Mouse (Mus musculus) layer of hippocampus, adult 11-12 months (tissue): ENCODE measurements around the gene Hdac9.

Experiments used
- DNase-seq: peaks from one replicate; pipeline ENCODE4 v3.0.0; 2022; ENCODE audit warnings: low spot score

Hdac9 gene

DNA sequence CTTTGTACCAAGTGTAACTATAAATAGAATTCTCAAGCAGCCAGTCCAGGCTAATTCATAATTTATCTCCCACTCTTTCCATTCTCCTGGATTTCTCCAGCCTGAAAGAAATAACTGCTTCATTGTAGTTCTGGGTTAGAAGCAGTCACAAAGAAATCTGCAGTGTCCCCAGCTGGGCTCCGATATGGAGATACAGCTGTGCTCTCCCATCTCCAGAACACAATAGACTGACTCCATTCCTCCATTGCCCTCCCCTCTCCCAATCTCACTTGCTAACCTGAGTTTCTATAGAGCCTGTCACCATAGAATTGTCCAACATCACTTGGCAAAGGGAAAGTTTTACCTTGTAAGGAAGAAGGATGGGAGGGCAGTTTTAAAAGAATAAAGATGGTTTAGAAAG lies 218.9 kb downstream of the Hdac9 start:
- DNase-seq: no peak

DNA sequence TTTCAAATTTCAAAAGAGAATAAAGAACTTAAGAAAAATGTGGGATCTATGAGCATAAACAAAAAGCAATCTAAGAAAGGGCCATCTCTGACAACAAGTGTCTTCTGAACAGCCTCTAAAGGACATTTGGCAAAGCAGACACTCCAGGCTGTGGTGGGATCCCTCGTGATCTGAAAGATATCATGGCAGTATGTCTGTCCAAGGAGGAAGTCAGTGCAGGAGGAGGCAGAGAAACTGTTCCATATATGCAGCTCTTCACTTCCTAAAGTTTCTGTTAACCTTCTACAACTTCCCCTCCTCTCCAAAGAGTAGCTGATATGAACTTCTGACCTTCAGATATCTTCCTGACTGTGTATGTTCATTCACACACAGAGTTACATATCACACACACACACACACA lies 220.2 kb downstream of the Hdac9 start:
- no peak for DNase-seq

DNA sequence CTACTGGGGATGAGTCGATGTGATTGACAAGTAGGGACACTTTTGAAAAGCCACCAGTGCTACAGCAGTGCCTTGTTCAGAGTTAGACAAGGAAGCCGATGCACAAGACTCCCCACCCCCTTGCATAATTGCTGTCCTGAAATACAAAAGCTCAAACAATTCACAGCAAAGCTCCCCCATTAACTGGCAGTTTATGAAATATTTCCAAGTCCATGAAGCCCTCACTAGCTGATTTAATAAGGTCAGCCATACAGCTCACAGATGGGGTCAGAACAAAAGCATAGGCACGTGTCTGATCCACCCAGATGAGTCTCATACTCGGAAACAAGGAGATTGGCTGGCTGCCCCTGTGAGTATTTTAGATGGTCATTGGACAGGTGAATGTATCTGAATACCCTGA lies 228.0 kb downstream of the Hdac9 start:
- no peak for DNase-seq

DNA sequence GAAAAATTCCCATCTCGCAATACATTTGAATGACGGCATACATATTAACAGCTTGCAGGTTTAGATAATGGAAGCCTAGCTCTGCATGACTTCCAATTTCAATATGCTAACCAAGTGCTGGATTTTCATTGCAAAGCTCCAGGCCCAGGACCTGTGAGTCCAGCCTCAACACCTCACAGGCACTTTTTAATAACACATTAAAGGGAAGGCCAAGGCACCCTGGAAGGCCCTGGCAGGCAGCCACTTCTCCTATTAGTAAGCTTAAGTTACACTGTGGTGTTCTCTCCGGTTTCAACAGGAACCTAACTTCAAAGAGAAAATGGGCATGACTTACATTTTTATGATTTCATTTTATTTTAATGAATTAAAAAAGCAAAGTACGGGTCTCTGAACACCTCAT lies 233.5 kb downstream of the Hdac9 start:
- no peak for DNase-seq

DNA sequence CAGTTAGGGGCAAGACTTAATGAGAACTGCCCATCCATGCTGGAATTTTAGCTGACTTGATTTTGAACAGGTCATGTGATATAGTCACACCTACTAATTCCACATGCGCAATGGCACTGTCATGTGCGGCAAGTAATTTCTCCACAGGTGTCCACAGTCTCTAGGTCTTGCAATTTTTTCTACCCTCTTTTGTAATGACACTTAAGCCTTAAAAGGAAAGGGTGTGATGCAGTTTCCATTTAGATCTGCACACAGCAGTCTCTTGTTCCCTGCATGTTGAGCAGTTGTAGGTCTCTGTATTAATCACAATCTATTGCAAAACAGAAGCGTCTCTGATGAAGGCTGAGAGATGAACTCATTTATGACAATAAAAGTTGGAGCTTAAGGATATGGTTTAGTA lies 234.2 kb downstream of the Hdac9 start:
- DNase-seq: no peak

DNA sequence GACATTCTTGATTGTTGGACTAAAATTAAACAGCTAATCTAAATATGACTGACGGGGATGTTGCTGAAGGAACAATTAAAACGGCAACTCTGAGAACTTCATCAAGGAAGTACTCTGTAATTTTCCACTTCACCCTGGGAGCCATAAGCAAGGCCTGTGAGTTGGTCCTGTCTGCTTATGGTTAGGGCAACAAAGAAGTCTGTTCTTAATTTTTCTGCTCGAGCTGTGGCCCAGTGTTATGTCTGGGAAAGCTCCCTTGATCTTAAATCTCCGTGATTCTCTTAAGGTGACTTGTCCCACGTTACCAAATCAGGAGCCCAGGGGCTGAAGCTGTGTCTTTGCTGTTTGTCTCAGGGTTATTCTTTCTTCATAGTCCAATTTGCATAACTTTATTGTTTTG lies 236.3 kb downstream of the Hdac9 start:
- no peak for DNase-seq

DNA sequence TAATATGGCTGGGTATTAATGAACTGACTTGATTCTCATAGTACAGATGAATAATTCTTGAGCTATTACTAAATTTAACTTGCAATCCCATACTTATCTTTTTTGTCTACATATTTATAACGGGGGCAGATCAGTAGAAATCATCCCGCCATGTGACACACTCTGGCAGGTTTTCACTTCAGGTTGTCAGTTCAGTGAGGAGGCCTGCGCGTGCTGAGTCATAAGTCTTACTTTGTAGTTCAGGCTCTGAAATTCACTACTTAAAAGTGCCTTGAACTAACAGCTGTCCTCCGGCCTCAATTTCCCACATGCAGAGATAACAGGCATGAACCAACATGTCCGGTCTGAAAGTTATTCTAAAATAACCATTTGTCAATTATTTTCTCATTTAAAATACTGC lies 239.8 kb downstream of the Hdac9 start:
- DNase-seq: no peak

DNA sequence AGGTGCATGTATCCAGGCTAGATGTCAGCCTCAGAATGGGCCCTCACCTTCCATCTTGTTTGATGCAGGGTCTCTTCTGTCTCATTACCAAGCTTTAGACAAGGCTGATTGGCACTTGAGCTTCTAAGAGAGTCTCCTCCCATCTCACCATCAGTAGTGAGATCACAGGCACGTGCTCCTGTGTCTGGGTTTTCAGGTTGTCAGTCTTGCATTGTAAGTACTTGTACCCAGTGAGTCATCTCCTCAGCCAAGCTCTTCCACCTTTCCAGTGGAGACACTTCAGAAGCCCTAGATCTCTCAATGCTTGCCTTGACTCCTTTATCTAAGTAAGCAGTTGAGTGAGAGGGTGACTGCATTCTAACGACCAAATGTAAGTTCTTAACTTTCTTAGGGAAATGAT lies 242.7 kb downstream of the Hdac9 start:
- DNase-seq: no peak

DNA sequence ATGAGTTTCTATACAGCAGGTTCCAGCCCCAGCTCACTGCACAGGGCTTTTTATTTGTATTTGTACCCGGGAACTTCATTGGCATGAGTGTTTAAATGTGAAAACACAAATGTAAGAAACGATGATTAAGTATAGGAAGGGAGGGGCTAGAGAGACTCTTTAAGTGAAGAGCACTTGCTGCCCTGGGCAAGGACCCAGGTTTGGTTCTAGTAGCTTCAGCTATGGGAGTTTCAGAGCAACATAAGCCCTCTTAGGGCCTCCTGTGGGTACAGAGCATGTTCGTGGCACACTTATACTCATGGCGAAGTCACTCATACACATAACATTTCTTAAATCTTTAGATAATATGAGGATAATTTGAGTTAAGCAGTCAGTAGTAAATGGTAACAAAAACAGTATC lies 243.4 kb downstream of the Hdac9 start:
- no peak for DNase-seq

DNA sequence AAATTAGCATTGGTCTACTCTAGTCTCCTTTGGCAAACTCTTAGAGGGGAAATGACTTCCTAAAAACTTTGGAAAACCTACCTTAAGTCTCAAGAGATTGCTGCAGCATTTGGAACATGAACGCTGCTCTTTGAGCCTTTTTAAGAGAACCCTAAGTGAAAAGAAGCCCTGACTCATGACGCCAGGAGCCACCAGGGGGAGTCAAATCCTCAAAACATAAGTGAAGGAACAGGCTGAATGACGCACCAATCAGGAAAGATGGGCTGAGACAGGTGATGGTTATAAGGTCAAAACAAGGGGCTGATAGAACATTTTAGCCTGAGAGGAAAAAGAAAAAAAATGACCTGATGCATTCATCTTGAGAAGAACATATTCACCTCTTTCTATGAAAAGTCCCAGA lies 252.1 kb downstream of the Hdac9 start:
- DNase-seq: peak; percentile 90

DNA sequence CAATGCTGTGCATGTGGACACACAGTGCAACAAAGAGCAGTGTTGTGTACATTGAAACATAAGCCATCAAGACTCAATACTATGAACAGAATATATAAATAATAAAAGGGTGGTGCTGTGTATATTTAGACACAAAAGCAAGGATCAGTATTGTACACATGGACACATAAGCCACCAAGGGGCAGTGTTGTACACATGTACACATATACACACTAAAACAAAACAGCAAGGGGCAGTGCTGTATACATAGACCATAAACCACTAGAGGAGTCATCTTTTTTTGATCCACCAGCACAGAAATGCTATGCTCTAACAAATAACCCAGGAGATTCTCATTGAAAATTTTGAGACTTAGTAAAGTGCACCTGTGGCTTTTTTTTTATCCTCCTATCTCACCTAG lies 255.5 kb downstream of the Hdac9 start:
- no peak for DNase-seq

DNA sequence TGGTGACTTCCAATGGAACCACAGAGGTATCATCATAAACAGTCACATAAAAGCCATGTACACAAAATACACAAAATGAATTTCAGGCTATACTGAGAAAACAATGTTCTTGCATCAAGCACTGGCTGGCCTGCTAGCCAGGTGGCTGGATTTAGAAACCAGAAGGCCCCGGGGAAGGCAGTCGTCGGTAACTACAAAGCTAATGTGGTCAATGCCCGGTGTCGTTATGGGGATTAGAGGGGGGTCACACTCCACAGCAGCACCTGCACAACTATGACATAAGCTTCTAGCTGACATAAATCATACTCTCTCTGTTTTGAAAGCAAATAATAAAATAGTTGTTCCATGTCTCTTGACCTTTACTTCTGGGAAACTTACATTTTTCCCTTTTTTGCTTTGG lies 256.9 kb downstream of the Hdac9 start:
- DNase-seq: no peak

DNA sequence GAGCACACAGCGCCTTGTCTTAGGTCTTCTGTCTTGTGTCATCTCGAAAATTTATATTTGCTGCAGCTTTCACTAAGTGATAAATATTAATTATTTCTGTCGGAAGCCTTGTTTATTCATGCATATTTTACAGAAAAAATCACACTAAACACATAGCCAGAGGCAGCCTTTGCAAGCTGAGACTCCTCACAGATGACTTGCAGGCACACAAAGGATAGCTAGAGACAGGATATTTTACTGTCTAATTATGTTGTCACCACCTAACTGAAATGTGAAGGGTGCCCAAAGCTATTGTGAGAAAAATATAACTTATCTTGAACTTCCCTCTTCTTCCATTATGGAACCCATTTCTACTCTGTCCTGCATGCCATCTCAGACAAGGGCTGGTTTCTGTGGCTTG lies 258.3 kb downstream of the Hdac9 start:
- DNase-seq: no peak

DNA sequence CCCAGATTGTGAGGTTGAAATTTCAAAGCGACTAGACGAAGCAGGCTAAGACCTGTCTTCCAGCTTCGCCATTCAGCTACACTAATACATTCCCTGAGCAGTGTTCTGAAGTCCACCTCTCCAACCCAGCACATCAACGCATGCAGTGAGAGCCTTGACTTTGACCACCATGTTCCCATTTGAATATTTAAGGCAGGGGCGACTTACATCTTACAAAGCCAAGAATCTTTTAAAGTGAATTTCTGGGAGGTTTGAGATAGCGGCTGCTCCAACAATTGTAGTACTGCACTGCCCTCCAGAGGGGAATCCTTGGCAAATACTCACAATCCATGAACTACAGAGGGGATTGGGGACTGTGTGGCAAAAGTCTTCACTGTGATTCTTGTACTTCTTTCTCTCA lies 258.8 kb downstream of the Hdac9 start:
- DNase-seq: peak; percentile 60

DNA sequence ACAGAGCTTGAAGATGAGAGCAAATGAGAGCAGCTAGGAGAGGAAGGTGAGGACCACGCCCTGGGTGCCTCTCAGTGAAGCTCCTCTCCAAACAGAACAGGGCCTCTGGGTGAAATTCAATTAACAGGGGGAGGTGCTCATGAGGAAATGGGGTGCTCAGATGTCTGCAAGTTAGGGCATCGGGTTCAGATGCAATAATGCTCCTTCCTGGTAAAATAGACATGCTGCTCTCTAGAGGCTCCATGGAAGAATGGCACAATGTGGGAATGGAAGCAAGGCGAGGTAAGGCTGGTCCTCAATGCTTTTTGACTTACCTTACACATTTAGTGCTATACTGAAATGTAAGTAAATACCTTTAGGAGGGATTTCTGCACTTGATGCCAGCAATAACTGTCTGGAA lies 263.3 kb downstream of the Hdac9 start:
- DNase-seq: peak; percentile 15

DNA sequence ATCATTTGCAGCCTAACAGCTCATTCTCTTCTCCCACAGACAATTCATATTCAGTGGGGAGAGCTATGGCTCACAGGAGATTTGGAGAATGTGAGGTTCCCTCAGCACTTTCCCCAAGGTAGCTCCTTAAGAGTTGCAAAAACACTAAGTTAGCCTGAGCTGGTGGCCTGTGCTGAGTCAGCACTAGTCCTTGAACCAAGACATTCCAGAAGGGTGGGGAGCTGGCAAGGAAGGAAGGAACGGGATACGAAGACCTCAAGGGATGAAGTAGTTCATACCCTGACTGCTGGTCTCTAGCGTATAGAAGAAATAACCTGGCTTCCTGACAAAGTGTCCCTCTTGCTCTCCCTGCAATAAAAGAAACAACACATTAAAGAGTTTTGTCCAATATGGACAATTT lies 268.1 kb downstream of the Hdac9 start:
- no peak for DNase-seq

DNA sequence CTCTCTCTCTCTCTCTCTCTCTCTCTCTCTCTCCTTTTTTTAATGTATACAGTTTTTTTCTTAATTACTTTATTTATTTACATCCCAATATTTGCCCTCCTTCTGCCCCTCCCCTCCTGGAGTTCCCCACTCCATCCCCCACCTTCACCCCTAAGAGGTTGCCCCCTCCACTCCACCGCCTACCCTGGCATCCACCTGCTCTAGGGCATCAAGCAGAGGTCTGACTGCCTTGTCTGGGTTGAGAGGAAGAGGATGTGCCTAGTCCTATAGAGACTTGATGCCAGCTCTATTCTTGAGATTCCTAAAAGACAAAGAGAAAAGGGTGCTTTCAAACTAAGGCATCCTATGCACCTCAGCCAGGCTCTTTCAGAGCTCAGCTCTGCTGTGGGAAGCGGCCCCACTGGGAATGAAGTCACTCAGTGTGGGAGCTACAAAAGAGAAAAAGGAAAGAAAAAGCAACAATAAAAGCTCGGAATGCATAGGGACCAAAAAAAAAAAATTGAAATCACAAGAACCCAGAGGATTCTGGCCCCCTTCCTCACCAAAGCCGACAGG lies 275.1 kb downstream of the Hdac9 start:
- no peak for DNase-seq

DNA sequence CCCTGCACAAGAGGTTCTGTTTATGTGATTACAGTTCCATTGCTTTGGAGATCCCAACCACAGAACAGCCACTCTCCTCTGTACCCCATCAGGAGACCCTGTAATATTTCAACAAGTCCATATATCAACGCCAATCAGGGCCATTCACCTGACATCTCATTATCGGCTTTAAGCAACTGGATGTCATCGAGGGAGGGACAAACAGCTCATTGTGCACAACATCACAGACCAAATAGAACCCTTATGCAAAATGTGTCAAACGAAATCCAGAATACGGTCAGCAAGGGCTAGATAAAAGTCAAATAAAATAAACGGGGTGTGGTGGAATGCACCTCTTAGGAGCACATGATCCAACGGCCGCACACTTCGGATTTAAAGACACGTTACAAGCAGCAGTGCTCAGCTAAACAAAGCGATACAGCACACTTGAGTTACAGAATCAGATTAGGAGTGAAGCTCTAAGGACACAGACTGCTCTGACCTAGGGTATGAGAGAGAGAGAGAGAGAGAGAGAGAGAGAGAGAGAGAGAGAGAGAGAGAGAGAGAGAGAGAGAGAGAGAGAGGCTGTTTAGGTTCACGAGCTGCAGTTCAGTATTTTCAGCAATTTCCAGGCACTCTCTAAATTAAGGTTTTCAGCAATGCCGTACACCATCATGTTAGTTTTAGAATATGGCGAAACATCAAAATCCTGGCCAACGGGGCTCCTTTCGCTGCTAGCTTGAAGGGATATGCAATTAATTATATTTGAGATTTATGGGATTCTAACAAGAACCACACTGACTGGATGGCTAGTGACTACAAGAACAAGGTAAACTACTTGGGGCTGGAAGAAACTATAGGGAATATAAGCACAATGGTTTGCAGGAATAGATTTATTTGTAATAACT lies 279.4 kb downstream of the Hdac9 start:
- no peak for DNase-seq

DNA sequence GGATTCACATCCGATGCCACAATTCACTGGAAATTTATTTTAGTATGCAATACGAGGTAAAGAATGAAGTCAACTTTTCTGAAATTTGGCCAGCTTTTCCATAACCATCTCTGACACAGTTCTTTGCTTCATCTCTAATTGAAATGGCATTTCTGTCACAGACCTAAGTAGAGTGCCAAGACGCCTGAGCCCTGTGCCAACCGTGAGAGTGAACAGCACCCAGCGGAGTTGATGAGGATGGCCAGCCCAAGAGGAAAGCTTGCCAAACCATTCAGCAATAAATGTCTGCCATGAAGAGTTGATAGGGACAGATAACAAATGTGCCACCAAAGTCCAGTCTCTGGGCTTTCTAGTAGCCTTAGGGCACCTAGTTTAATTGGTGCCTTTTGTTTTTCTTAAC lies 297.8 kb downstream of the Hdac9 start:
- no peak for DNase-seq

DNA sequence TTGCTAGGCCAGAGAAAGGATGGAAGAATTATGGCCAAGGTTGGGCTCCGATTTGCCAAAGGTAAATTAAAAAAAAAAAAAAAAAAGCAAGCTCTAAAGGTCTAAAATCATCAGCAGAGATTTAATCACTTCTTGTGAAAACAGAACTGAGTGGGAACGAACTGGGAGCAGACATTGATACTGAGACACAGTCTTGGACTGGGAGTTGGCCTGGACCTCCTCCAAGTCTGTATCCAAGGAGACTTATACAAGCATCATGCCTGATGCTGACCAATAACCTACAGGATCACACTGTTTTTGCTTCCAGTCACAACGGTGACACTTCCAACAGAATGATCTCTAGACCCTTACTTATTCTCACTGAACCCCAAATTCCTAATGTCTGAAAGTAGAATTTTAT lies 298.6 kb downstream of the Hdac9 start:
- DNase-seq: no peak

DNA sequence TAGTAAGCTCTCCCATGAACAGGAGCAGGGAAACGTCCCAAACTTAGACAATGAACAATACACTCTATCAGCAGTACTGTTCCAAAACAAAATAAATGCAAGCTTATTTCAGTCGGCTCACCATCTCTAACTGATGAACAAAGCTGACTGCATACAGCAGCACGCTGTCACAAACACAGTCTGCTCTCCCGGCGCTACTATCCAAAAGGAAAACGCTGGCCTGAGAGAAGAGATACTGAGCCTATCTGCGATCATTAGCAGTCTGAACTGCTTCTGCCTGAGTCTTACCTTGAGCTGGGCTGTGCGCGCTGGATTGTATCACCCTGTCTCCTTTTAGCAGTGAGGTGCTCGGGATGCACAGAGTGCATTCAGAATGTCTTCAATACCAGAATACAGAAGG lies 299.1 kb downstream of the Hdac9 start:
- no peak for DNase-seq

DNA sequence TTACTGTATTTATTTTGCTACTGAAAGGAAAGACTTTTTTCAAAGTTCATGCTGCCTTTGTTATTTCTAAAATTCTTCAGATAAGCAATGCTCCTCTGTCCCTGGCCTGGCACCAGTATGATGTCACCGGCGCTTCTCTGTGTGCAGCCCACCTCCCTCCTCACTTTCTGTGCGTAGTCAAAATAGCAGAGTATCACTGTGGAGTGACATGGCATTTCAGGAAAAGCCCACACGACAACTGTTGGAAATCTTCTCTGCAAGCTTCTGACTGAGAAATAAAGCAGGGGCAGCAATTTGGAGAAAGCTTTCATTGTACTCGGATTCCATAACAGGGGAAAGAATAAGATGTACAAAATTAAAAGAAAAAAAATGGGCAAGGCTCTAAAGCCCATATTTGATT lies 302.1 kb downstream of the Hdac9 start:
- DNase-seq: no peak

DNA sequence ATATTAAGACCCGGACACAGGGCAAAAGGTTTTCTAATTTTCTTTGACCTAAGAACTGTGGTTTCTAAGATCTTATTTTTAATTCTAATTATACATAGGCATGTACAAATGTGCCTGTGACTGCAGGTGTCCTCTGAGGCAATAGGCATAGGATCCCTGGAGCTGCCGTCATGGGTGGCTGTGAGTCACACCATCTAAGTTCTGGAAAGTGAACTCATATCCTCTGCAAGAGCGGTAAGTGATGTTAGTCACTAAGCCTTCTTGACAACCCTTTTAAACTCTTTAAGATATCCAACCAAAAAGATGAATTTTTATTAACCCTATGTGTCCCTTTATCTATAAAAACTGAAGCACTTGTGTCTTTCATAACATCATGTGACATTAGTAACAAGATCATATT lies 304.4 kb downstream of the Hdac9 start:
- DNase-seq: no peak

DNA sequence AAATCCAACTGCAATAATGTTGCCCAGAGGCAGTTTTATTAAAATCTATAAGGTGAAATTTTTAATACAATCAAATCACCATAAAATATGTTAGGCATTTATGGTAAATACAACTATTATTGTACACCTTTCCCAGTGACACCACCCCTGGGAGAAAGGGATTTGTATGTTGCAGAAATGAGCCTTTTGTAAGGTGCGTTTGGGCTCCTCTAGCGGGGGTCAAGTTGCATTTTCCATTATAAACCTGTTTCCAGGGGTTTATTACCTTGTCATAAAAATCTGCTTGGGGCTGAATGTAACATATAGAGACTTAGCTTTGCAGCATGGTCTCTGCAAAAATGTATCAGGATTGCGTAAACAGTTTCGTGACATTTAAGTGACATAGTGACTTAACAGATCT lies 312.4 kb downstream of the Hdac9 start:
- no peak for DNase-seq
